Comparison of ENCODE assay signal across 25 mouse cellular contexts in the genomic region with DNA sequence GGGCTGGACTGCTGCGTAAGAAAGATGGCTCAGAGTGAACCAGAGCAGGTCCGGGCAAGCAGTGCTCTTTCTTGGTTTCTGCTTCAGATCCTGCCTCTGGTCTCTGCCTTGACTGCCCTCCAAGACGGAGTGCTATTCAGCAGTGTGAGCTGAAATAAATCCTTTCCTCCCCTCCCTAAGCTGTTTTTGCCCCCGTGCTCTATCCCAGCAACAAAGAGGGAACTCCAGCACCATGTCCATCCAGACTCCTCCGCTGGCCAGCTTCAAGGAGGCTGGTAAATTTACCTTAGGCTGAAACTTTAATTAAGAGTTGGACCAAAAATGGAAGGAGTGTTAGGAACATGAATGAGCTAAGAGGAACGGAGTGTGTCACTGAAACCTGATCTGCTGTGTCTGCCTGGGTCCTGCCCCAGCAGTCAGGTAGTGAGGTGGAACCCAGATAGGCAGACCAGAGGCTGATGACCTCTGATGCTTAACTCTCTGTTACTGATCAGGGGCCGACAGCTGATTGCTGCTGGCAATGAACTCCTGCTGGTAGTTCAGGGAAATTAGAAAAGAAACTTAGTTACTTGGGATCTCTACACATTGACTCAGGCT.
"Had no signal": no experiment of that assay in that cellular context is flagged by ENCODE, and none has a peak within 500 bp of the region (broad histone marks: within the 10 kb centered on the region; RNA-seq: fewer than 3 reads in every experiment).

No protein-coding gene starts in this region.

- ATAC-seq: liver, embryonic 12.5 days had no signal

- H3K4me3 ChIP-seq: layer of hippocampus, adult 2 months; limb, embryonic 10.5 days; limb, embryonic 13.5 days; liver, embryonic 12.5 days; liver, embryonic 15.5 days; lung, embryonic 15.5 days; megakaryocyte, embryonic 14.5 days; midbrain, embryonic 10.5 days; neural tube, embryonic 12.5 days; neural tube, embryonic 15.5 days had no signal

- H3K27ac ChIP-seq: layer of hippocampus, adult 2 months; limb, embryonic 10.5 days; limb, embryonic 13.5 days; liver, embryonic 12.5 days; liver, embryonic 15.5 days; lung, embryonic 15.5 days; midbrain, embryonic 10.5 days; neural tube, embryonic 12.5 days; neural tube, embryonic 15.5 days; stomach, postnatal 0 days had no signal

- H3K4me1 ChIP-seq: liver, embryonic 12.5 days; liver, embryonic 15.5 days; lung, embryonic 15.5 days; megakaryocyte, embryonic 14.5 days; neural tube, embryonic 12.5 days had no signal

- H3K9me3 ChIP-seq: limb, embryonic 10.5 days; limb, embryonic 13.5 days; liver, embryonic 12.5 days; liver, embryonic 15.5 days; lung, embryonic 15.5 days; midbrain, embryonic 10.5 days; neural tube, embryonic 12.5 days; neural tube, embryonic 15.5 days had no signal

- H3K27me3 ChIP-seq: limb, embryonic 13.5 days; liver, embryonic 12.5 days; liver, embryonic 15.5 days; lung, embryonic 15.5 days; megakaryocyte, embryonic 14.5 days; neural tube, embryonic 12.5 days; neural tube, embryonic 15.5 days had no signal

- DNase-seq: kidney, adult 11 months; kidney, postnatal 25 days; layer of hippocampus, adult 9-11 months; liver; lung, adult 18-20 months; lung, postnatal 10 days; lung, postnatal 36 days; midbrain, embryonic 14.5 days; right cerebral cortex, adult 18-20 months; right cerebral cortex, postnatal 14 days; right cerebral cortex, postnatal 4 days; thymus, adult 2 months; thymus, postnatal 14 days; thymus, postnatal 4 days had no signal

- H3K4me2 ChIP-seq: limb, embryonic 13.5 days; liver, embryonic 12.5 days; liver, embryonic 15.5 days; lung, embryonic 15.5 days; neural tube, embryonic 12.5 days; neural tube, embryonic 15.5 days had no signal

- H3K9ac ChIP-seq: limb, embryonic 13.5 days; liver, embryonic 12.5 days; liver, embryonic 15.5 days; lung, embryonic 15.5 days; neural tube, embryonic 12.5 days; neural tube, embryonic 15.5 days had no signal

- H3K36me3 ChIP-seq: liver, embryonic 12.5 days; liver, embryonic 15.5 days; lung, embryonic 15.5 days; midbrain, embryonic 10.5 days; neural tube, embryonic 12.5 days; neural tube, embryonic 15.5 days had no signal
